Mouse (Mus musculus) urinary bladder, postnatal 0 days (tissue): Measurements from ENCODE around the gene Gm16434. TPM values are rescaled to one million over a fixed set of nuclear protein-coding genes. Genes with fewer than 3 reads are reported as not detected.

ENCODE experiments used
- polyA plus RNA-seq: library from polyadenylated mRNA; unstranded; fragments of >200 nt; fragmentation: Nextera tagmentation; extraction: Ambion mirVana; gene quantifications from 2 replicates; pipeline ENCODE4 v1.2.1, GENCODE M21; 2015

Gene Gm16434
- not detected in 2 replicates for polyA plus RNA-seq

GRCm38 (mm10) chr14:7194440-7194839, at the start of gene Gm16434:
Gene Gm16434, minus strand, starts transcription at chr14:7194540.

GRCm38 (mm10) chr14:7174483-7174971, 19.8 kb downstream of the Gm16434 start, which contains the start of gene Gm3512:
Gene Gm3512, minus strand, starts transcription at chr14:7174533.

Other genes starting within 250 kb of the Gm16434 start
- not detected in 2 replicates for gene Gm6356, start 220.7 kb downstream of the Gm16434 start, polyA plus RNA-seq
- 0.23 TPM in 1 of 2 replicates, not detected in the other for gene Gm10406, start 167.1 kb downstream of the Gm16434 start, polyA plus RNA-seq
- not detected in 2 replicates for gene Gm3685, start 149.6 kb downstream of the Gm16434 start, polyA plus RNA-seq
- gene Gm3696, start 93.9 kb downstream of the Gm16434 start, polyA plus RNA-seq, result 2.5 TPM in 2 replicates
- not detected in 2 replicates for gene Gm6676, start 69.1 kb downstream of the Gm16434 start, polyA plus RNA-seq
- gene Gm3512, start 20.0 kb downstream of the Gm16434 start, polyA plus RNA-seq, result 14.9 and 19.4 TPM in 2 replicates
- gene Gm3727, start 70.2 kb upstream of the Gm16434 start, polyA plus RNA-seq, result not detected in 2 replicates
- gene Gm3739, start 120.5 kb upstream of the Gm16434 start, polyA plus RNA-seq, result 1.2 and 1.7 TPM in 2 replicates
- gene Gm5797, start 137.9 kb upstream of the Gm16434 start, polyA plus RNA-seq, result not detected in 2 replicates
- not detected in 2 replicates for gene Gm8374, start 170.6 kb upstream of the Gm16434 start, polyA plus RNA-seq